Mouse (Mus musculus): ENCODE results near the gene Gm1123. TPM values are rescaled to one million over a fixed set of nuclear protein-coding genes. Genes with fewer than 3 reads are reported as not detected.

Gm1123 gene
- total and polyA plus RNA-seq, 2 experiments from 2014 or later, result 0.16 TPM; not detected in 1

GRCm38 (mm10) chr9:99021166-99021565 lies 14.3 kb downstream of the Gm1123 start:
- no peak for TF ChIP-seq CTCF (IDR thresholded peaks at IDR 0.05)
- H3K4me3 ChIP-seq (ENCODE audit: low read depth, low read length), result no peak overlapping the region
- WGBS, result 36% methylated on average over 5 of the region's 5 CpGs

GRCm38 (mm10) chr9:99017679-99018078 lies 17.8 kb downstream of the Gm1123 start:
- Histone ChIP-seq H3K4me2 (ENCODE audit: low read depth, low read length, poor library complexity, severe bottlenecking) (no peak overlapping the region), H3K4me3 (ENCODE audit: low read depth, low read length) (no peak overlapping the region), H3K36me3 (ENCODE audit: insufficient read depth, low read length) (no peaks in the 10 kb centered on the region), H3K9ac (replicated peaks; ENCODE audit: low read length, poor library complexity, severe bottlenecking) (no peak overlapping the region), H3K9me3 (ENCODE audit: low read length) (no peaks in the 10 kb centered on the region), H3K4me1 (ENCODE audit: insufficient read depth, low read length) (no peaks in the 10 kb centered on the region), H3K27me3 (ENCODE audit: insufficient read depth, low read length) (no peaks in the 10 kb centered on the region), H3K27ac (ENCODE audit: low read depth, low read length) (no peak overlapping the region)
- 83% methylated on average over 6 of the region's 6 CpGs for WGBS
- no peak for ATAC-seq (ENCODE audit: low FRiP score)
- DNase-seq (ENCODE audit: low spot score), result no peak
- TF ChIP-seq CTCF (IDR thresholded peaks at IDR 0.05), result no peak

More at GRCm38 (mm10) chr9:99021166-99021565, 14.3 kb downstream of the Gm1123 start:
- no peaks in the 10 kb centered on the region for H3K36me3 ChIP-seq (ENCODE audit: insufficient read depth, low read length)
- H3K4me1 ChIP-seq (ENCODE audit: insufficient read depth, low read length), result no peaks in the 10 kb centered on the region
- H3K4me2 ChIP-seq (ENCODE audit: low read depth, low read length, poor library complexity, severe bottlenecking), result no peak overlapping the region
- no peak for DNase-seq (ENCODE audit: low spot score)
- no peak for ATAC-seq (ENCODE audit: low FRiP score)
- H3K9me3 ChIP-seq (ENCODE audit: low read length), result no peaks in the 10 kb centered on the region
- no peak overlapping the region for H3K27ac ChIP-seq (ENCODE audit: low read depth, low read length)
- H3K27me3 ChIP-seq (ENCODE audit: insufficient read depth, low read length), result no peaks in the 10 kb centered on the region
- H3K9ac ChIP-seq (replicated peaks; ENCODE audit: low read length, poor library complexity, severe bottlenecking), result no peak overlapping the region

GRCm38 (mm10) chr9:99016759-99017158 lies 18.8 kb downstream of the Gm1123 start:
- DNase-seq (ENCODE audit: low spot score) (no peak), ATAC-seq (ENCODE audit: low FRiP score) (no peak)
- Histone ChIP-seq H3K27ac (ENCODE audit: low read depth, low read length) (no peak overlapping the region), H3K4me2 (ENCODE audit: low read depth, low read length, poor library complexity, severe bottlenecking) (no peak overlapping the region), H3K9ac (replicated peaks; ENCODE audit: low read length, poor library complexity, severe bottlenecking) (no peak overlapping the region), H3K27me3 (ENCODE audit: insufficient read depth, low read length) (no peaks in the 10 kb centered on the region), H3K4me3 (ENCODE audit: low read depth, low read length) (no peak overlapping the region), H3K9me3 (ENCODE audit: low read length) (no peaks in the 10 kb centered on the region), H3K4me1 (ENCODE audit: insufficient read depth, low read length) (no peaks in the 10 kb centered on the region), H3K36me3 (ENCODE audit: insufficient read depth, low read length) (no peaks in the 10 kb centered on the region)
- no peak for TF ChIP-seq CTCF (IDR thresholded peaks at IDR 0.05)
- 84% methylated on average over 3 of the region's 3 CpGs for WGBS

GRCm38 (mm10) chr9:99016301-99016700 lies 19.2 kb downstream of the Gm1123 start:
- no peaks in the 10 kb centered on the region for H3K4me1 ChIP-seq (ENCODE audit: insufficient read depth, low read length)
- 75% methylated on average over 3 of the region's 3 CpGs for WGBS
- H3K4me2 ChIP-seq (ENCODE audit: low read depth, low read length, poor library complexity, severe bottlenecking), result no peak overlapping the region
- no peaks in the 10 kb centered on the region for H3K36me3 ChIP-seq (ENCODE audit: insufficient read depth, low read length)
- DNase-seq (ENCODE audit: low spot score) (no peak), ATAC-seq (ENCODE audit: low FRiP score) (no peak)
- no peak overlapping the region for H3K27ac ChIP-seq (ENCODE audit: low read depth, low read length)
- H3K4me3 ChIP-seq (ENCODE audit: low read depth, low read length), result no peak overlapping the region
- no peaks in the 10 kb centered on the region for H3K9me3 ChIP-seq (ENCODE audit: low read length)
- TF ChIP-seq CTCF (IDR thresholded peaks at IDR 0.05), result no peak
- H3K9ac ChIP-seq (replicated peaks; ENCODE audit: low read length, poor library complexity, severe bottlenecking), result no peak overlapping the region
- H3K27me3 ChIP-seq (ENCODE audit: insufficient read depth, low read length), result no peaks in the 10 kb centered on the region

GRCm38 (mm10) chr9:99009898-99010199 lies 25.7 kb downstream of the Gm1123 start:
- no peak for DNase-seq (ENCODE audit: low spot score)
- Histone ChIP-seq H3K9ac (replicated peaks; ENCODE audit: low read length, poor library complexity, severe bottlenecking) (no peak overlapping the region), H3K4me3 (ENCODE audit: low read depth, low read length) (no peak overlapping the region), H3K36me3 (ENCODE audit: insufficient read depth, low read length) (peaks cover 4% of the 10 kb centered on the region; the same call in 1 of the 2 replicates), H3K4me2 (ENCODE audit: low read depth, low read length, poor library complexity, severe bottlenecking) (no peak overlapping the region), H3K27ac (ENCODE audit: low read depth, low read length) (no peak overlapping the region), H3K4me1 (ENCODE audit: insufficient read depth, low read length) (no peaks in the 10 kb centered on the region), H3K27me3 (ENCODE audit: insufficient read depth, low read length) (no peaks in the 10 kb centered on the region), H3K9me3 (ENCODE audit: low read length) (no peaks in the 10 kb centered on the region)
- TF ChIP-seq CTCF (IDR thresholded peaks at IDR 0.05), result no peak
- ATAC-seq (ENCODE audit: low FRiP score), result no peak
- WGBS, result 94% methylated on average over 3 of the region's 3 CpGs

GRCm38 (mm10) chr9:99009069-99009897 lies 26.2 kb downstream of the Gm1123 start:
- no peak for ATAC-seq (ENCODE audit: low FRiP score)
- Histone ChIP-seq H3K4me1 (ENCODE audit: insufficient read depth, low read length) (no peaks in the 10 kb centered on the region), H3K4me2 (ENCODE audit: low read depth, low read length, poor library complexity, severe bottlenecking) (no peak overlapping the region), H3K9ac (replicated peaks; ENCODE audit: low read length, poor library complexity, severe bottlenecking) (no peak overlapping the region), H3K4me3 (ENCODE audit: low read depth, low read length) (no peak overlapping the region), H3K27me3 (ENCODE audit: insufficient read depth, low read length) (no peaks in the 10 kb centered on the region), H3K36me3 (ENCODE audit: insufficient read depth, low read length) (peaks cover 4% of the 10 kb centered on the region; the same call in 1 of the 2 replicates), H3K27ac (ENCODE audit: low read depth, low read length) (no peak overlapping the region), H3K9me3 (ENCODE audit: low read length) (no peaks in the 10 kb centered on the region)
- DNase-seq (ENCODE audit: low spot score), result no peak
- WGBS, result 84% methylated on average over 12 of the region's 12 CpGs
- no peak for TF ChIP-seq CTCF (IDR thresholded peaks at IDR 0.05)
